Mouse (Mus musculus) B cell, adult 67 days (primary cell): ENCODE results near the gene Ccnb2. TPM values are rescaled to one million over a fixed set of nuclear protein-coding genes. Genes with fewer than 3 reads are reported as not detected.

ENCODE experiments used
- total RNA-seq, 2 experiments: library from RNA; stranded (reverse); gene quantifications; 4 replicates each; pipeline ENCODE4 v1.2.4; 2023

The Ccnb2 gene
- 1 to 10 TPM; 1.7 to 1.8 TPM for total RNA-seq

GRCm38 (mm10) chr9:70421257-70422056 is at the start of gene Ccnb2:
TSS of gene Ccnb2 (minus strand) at chr9:70421547.

Other genes with a start within 250 kb of the Ccnb2 start
- 100 to 1,000 TPM; 211 to 224 TPM for gene Myo1e, start 214.2 kb downstream of the Ccnb2 start, total RNA-seq
- gene Rnf111, start 82.2 kb upstream of the Ccnb2 start, total RNA-seq: 100 to 1,000 TPM; 102 to 116 TPM
- gene Sltm, start 121.2 kb upstream of the Ccnb2 start, total RNA-seq: 100 to 1,000 TPM; 109 to 111 TPM
- 1 to 10 TPM; 2.2 to 2.8 TPM for gene Gm10642, start 234.7 kb upstream of the Ccnb2 start, total RNA-seq
- gene Mindy2, start 235.6 kb upstream of the Ccnb2 start, total RNA-seq: 10 to 100 TPM; 44.1 to 45.5 TPM